Mouse (Mus musculus): ENCODE measurements around the gene Vinac1. TPM values are rescaled to one million over a fixed set of nuclear protein-coding genes. Genes with fewer than 3 reads are reported as not detected.

Vinac1 gene
- polyA plus RNA-seq, 1 experiment from 2014 or later: 0.05 TPM

GRCm38 (mm10) chr2:129056597-129056996, 8.6 kb upstream of the Vinac1 start:
- Histone ChIP-seq H3K4me2 (no peak overlapping the region), H3K4me3 (ENCODE audit: low read depth, low read length) (no peak overlapping the region), H3K27ac (ENCODE audit: low read depth, low read length) (no peak overlapping the region), H3K9me3 (ENCODE audit: control insufficient read depth, low read length) (no peaks in the 10 kb centered on the region; the same call in 1 of the 2 replicates), H3K36me3 (ENCODE audit: control insufficient read depth, insufficient read depth, low read length) (no peaks in the 10 kb centered on the region), H3K9ac (ENCODE audit: low read depth, low read length) (no peak overlapping the region), H3K4me1 (replicated peaks; ENCODE audit: control insufficient read depth, insufficient read depth, low read length) (0 out of 2 replicates have a peak, but pooled peaks cover 4% of the 10 kb centered on the region), H3K27me3 (replicated peaks; ENCODE audit: control insufficient read depth, insufficient read depth, low read length) (no peaks in the 10 kb centered on the region)
- ATAC-seq (replicated peaks; ENCODE audit: low FRiP score): no peak
- 45% methylated on average over 9 of the region's 9 CpGs for WGBS
- no peak for DNase-seq (ENCODE audit: low spot score)

GRCm38 (mm10) chr2:129055741-129056140, 7.8 kb upstream of the Vinac1 start:
- H3K9ac ChIP-seq (ENCODE audit: low read depth, low read length): no peak overlapping the region
- H3K4me2 ChIP-seq: no peak overlapping the region
- H3K4me3 ChIP-seq (ENCODE audit: low read depth, low read length): no peak overlapping the region
- DNase-seq (ENCODE audit: low spot score) (no peak), ATAC-seq (replicated peaks; ENCODE audit: low FRiP score) (no peak)
- H3K27ac ChIP-seq (ENCODE audit: low read depth, low read length): no peak overlapping the region
- no peaks in the 10 kb centered on the region; the same call in 1 of the 2 replicates for H3K9me3 ChIP-seq (ENCODE audit: control insufficient read depth, low read length)
- 88% methylated on average over 6 of the region's 6 CpGs for WGBS
- no peaks in the 10 kb centered on the region for H3K36me3 ChIP-seq (ENCODE audit: control insufficient read depth, insufficient read depth, low read length)
- no peaks in the 10 kb centered on the region for H3K27me3 ChIP-seq (replicated peaks; ENCODE audit: control insufficient read depth, insufficient read depth, low read length)
- 0 out of 2 replicates have a peak, but pooled peaks cover 4% of the 10 kb centered on the region for H3K4me1 ChIP-seq (replicated peaks; ENCODE audit: control insufficient read depth, insufficient read depth, low read length)

DNA sequence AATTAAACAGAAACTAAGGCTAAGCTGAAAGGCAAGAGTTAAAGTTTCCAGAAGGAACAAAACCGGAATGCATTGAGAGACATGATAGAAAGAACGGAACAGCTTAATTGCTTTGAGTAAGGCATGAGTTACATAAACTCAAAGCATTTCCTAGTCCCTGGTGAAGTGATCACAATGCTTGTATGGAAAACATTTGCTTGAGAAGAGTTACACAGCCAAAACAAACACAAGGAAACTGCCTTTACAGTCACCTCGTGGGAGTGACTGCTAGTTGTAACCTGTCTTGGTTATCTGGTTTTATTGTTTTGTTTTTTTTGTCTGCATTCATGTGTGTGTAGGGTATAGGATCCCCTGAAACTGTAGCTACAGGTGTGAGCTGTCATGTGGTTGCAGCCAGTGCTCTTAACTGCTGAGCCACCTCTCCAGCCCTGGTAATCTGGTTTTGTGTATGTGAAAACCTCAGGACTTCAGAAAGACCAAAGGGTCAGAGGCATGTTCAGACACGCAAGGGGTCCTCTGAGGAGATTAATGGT, 4.5 kb upstream of the Vinac1 start:
- Histone ChIP-seq H3K27ac (ENCODE audit: low read depth, low read length) (no peak overlapping the region), H3K4me3 (ENCODE audit: low read depth, low read length) (no peak overlapping the region), H3K27me3 (replicated peaks; ENCODE audit: control insufficient read depth, insufficient read depth, low read length) (no peaks in the 10 kb centered on the region), H3K9ac (ENCODE audit: low read depth, low read length) (no peak overlapping the region), H3K4me1 (replicated peaks; ENCODE audit: control insufficient read depth, insufficient read depth, low read length) (no peaks in the 10 kb centered on the region), H3K36me3 (ENCODE audit: control insufficient read depth, insufficient read depth, low read length) (no peaks in the 10 kb centered on the region), H3K4me2 (no peak overlapping the region), H3K9me3 (ENCODE audit: control insufficient read depth, low read length) (no peaks in the 10 kb centered on the region; the same call in 1 of the 2 replicates)
- DNase-seq (ENCODE audit: low spot score): no peak
- no peak for ATAC-seq (replicated peaks; ENCODE audit: low FRiP score)
- 68% methylated on average over 4 of the region's 4 CpGs for WGBS

DNA sequence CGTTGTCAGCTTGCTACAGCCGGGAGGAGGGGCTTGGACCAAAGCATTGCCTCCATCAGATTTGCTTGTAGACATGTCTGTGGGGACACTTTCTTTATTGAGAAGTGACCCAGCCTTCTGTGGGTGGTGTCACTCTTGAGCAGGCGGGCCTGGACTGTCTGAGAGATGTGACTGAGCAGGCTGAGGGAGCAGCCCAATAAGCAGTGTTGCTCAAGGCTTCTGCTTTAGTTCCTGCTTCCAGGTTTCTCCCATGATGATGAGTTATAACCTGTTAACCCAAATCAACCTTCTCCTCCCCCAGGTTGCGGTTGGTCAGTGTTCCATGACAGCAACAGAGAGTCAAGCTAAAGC, 1.2 kb downstream of the Vinac1 start:
- no peak for DNase-seq (ENCODE audit: low spot score)
- H3K4me2 ChIP-seq: no peak overlapping the region
- 79% methylated on average over 4 of the region's 4 CpGs for WGBS
- H3K27me3 ChIP-seq (replicated peaks; ENCODE audit: control insufficient read depth, insufficient read depth, low read length): 0 out of 2 replicates have a peak, but pooled peaks cover 2% of the 10 kb centered on the region
- no peaks in the 10 kb centered on the region for H3K4me1 ChIP-seq (replicated peaks; ENCODE audit: control insufficient read depth, insufficient read depth, low read length)
- H3K36me3 ChIP-seq (ENCODE audit: control insufficient read depth, insufficient read depth, low read length): no peaks in the 10 kb centered on the region
- ATAC-seq (replicated peaks; ENCODE audit: low FRiP score): no peak
- no peak overlapping the region for H3K9ac ChIP-seq (ENCODE audit: low read depth, low read length)
- no peaks in the 10 kb centered on the region for H3K9me3 ChIP-seq (ENCODE audit: control insufficient read depth, low read length)
- H3K4me3 ChIP-seq (ENCODE audit: low read depth, low read length): no peak overlapping the region
- H3K27ac ChIP-seq (ENCODE audit: low read depth, low read length): no peak overlapping the region

DNA sequence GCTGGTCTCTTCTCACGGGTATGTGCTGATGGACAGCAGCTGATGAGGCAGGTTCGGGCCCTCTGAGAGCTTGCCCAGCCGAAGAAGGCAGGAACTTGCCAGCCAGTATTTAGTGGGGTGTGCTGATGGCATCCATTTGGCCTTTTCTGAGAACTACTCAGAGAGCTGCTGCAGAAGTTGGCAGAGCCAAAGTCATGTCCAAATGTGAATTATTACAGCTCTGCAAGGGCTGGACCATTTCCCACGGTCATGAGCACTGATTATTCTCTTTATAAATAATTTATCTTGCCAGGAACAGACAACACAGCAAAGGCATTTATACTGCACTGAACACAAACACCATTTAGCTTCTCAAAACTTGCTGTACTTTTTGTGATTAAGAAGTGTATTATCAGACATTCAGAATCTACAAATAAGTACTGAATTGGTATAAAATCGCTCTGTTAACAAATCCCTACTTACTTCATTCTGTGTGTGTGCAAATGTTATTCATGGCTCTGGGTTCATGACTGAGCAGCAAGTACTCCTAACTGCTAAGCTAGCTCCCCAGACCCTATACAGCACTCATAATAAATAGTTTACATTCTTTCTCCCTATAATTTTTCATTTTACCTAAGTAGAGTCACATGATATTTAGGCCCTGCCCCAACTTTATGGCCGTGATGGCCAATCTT, 1.7 kb downstream of the Vinac1 start:
- H3K4me2 ChIP-seq: no peak overlapping the region
- no peak overlapping the region for H3K4me3 ChIP-seq (ENCODE audit: low read depth, low read length)
- DNase-seq (ENCODE audit: low spot score) (no peak), ATAC-seq (replicated peaks; ENCODE audit: low FRiP score) (no peak)
- H3K27ac ChIP-seq (ENCODE audit: low read depth, low read length): no peak overlapping the region
- H3K36me3 ChIP-seq (ENCODE audit: control insufficient read depth, insufficient read depth, low read length): no peaks in the 10 kb centered on the region
- no peaks in the 10 kb centered on the region for H3K9me3 ChIP-seq (ENCODE audit: control insufficient read depth, low read length)
- H3K9ac ChIP-seq (ENCODE audit: low read depth, low read length): no peak overlapping the region
- 76% methylated on average over 6 of the region's 6 CpGs for WGBS
- H3K4me1 ChIP-seq (replicated peaks; ENCODE audit: control insufficient read depth, insufficient read depth, low read length): no peaks in the 10 kb centered on the region
- H3K27me3 ChIP-seq (replicated peaks; ENCODE audit: control insufficient read depth, insufficient read depth, low read length): 0 out of 2 replicates have a peak, but pooled peaks cover 2% of the 10 kb centered on the region

- Histone ChIP-seq H3K4me3 (ENCODE audit: low read depth, low read length) (no peak overlapping the region), H3K27me3 (replicated peaks; ENCODE audit: control insufficient read depth, insufficient read depth, low read length) (peaks cover 50% of the 10 kb centered on the region), H3K4me2 (no peak overlapping the region), H3K9ac (ENCODE audit: low read depth, low read length) (no peak overlapping the region), H3K9me3 (ENCODE audit: control insufficient read depth, low read length) (no peaks in the 10 kb centered on the region), H3K36me3 (ENCODE audit: control insufficient read depth, insufficient read depth, low read length) (no peaks in the 10 kb centered on the region), H3K27ac (ENCODE audit: low read depth, low read length) (no peak overlapping the region), H3K4me1 (replicated peaks; ENCODE audit: control insufficient read depth, insufficient read depth, low read length) (no peaks in the 10 kb centered on the region; the same call in 1 of the 2 replicates)
- ATAC-seq (replicated peaks; ENCODE audit: low FRiP score): no peak
- WGBS: 15% methylated on average over 6 of the region's 6 CpGs
- DNase-seq (ENCODE audit: low spot score): no peak
Observed at GRCm38 (mm10) chr2:129040567-129040966, 7.4 kb downstream of the Vinac1 start.

DNA sequence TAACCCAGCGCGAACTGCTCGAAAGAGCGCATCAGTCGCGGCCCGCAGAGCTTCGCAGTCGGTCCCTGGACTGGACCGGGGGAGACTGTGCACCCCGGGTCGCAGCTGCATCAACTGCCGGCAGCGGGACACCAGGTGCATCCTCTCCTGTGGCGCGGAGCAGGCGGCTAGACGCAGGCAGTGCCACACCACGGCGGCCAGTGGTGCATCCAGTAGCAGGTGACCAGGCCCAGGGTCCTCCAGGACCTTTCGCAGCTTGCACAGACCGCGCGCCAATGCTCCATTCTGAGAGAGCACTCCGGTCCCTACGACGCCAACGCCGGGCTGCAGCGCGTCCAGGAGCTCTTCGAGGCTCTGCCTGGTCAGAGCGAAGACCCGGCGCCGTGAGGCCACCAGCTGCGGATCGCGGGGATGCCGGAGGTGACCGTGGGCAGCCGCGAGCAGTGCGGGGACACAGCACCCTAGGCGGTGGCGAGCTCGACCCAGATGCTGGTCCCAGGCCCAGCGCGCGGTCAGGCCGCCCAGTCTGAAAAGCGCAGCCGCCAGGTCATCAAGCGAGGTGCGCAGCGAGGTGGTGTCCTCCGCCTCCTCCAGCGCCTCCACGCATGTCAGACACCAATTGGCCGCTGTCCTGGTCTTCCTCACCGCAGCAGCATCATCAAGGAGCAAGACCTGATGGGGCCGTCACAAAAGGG, 8.9 kb downstream of the Vinac1 start:
- Histone ChIP-seq H3K9me3 (ENCODE audit: control insufficient read depth, low read length) (no peaks in the 10 kb centered on the region), H3K27me3 (replicated peaks; ENCODE audit: control insufficient read depth, insufficient read depth, low read length) (peaks cover 52% of the 10 kb centered on the region), H3K4me3 (ENCODE audit: low read depth, low read length) (peak overlapping the region; percentile 42), H3K27ac (ENCODE audit: low read depth, low read length) (no peak overlapping the region), H3K4me1 (replicated peaks; ENCODE audit: control insufficient read depth, insufficient read depth, low read length) (no peaks in the 10 kb centered on the region; the same call in 1 of the 2 replicates), H3K36me3 (ENCODE audit: control insufficient read depth, insufficient read depth, low read length) (no peaks in the 10 kb centered on the region), H3K9ac (ENCODE audit: low read depth, low read length) (no peak overlapping the region), H3K4me2 (peak overlapping the region; percentile 78)
- DNase-seq (ENCODE audit: low spot score) (peak; percentile 46), ATAC-seq (replicated peaks; ENCODE audit: low FRiP score) (no peak)
- WGBS: 6% methylated on average over 62 of the region's 62 CpGs

DNA sequence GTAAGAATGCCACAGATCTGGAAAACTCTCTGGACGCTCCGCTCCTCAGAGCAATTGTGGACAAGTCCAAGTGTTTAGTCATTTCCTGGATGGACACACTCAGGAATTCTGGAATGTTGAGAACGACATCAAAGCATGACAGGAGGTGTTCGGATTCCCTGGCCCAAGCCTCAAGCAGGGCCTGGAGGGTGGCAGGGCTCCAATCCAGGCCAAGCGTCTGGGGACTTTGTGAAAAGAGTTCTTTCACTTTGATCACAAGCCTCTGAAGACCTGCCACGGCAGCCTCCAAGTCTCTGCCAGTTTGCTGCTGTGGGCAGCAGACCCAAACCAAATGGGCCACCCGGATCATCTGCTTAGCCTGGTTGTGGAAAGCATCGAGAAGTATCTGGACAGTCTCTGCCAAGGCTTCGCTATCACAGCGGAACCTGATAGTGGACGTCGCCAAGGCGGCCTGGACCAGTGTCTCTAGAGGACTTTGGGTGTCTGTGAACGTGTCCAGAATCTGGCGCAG, 9.5 kb downstream of the Vinac1 start:
- WGBS: 31% methylated on average over 15 of the region's 15 CpGs
- Histone ChIP-seq H3K9me3 (ENCODE audit: control insufficient read depth, low read length) (no peaks in the 10 kb centered on the region), H3K27ac (ENCODE audit: low read depth, low read length) (no peak overlapping the region), H3K4me3 (ENCODE audit: low read depth, low read length) (peak overlapping the region; percentile 42), H3K36me3 (ENCODE audit: control insufficient read depth, insufficient read depth, low read length) (no peaks in the 10 kb centered on the region), H3K27me3 (replicated peaks; ENCODE audit: control insufficient read depth, insufficient read depth, low read length) (peaks cover 52% of the 10 kb centered on the region), H3K9ac (ENCODE audit: low read depth, low read length) (no peak overlapping the region), H3K4me1 (replicated peaks; ENCODE audit: control insufficient read depth, insufficient read depth, low read length) (no peaks in the 10 kb centered on the region; the same call in 1 of the 2 replicates), H3K4me2 (peak overlapping the region; percentile 78)
- DNase-seq (ENCODE audit: low spot score) (no peak), ATAC-seq (replicated peaks; ENCODE audit: low FRiP score) (no peak)
